Mouse (Mus musculus) embryonic facial prominence, embryonic 11.5 days (tissue): ENCODE measurements around the gene B230118H07Rik. TPM values are rescaled to one million over a fixed set of nuclear protein-coding genes. Genes with fewer than 3 reads are reported as not detected.

Experiments used
- ATAC-seq: fragments of 200-750 bp; cut with Nextera tagmentation; replicated peaks from 2 replicates; pipeline ENCODE4 v1.8.0; 2017; ENCODE audit warnings: low read depth; ENCODE audit not compliant: insufficient number of reproducible peaks, low FRiP score, low TSS enrichment
- DNase-seq: peaks from one replicate; pipeline ENCODE4 v3.0.0-alpha.2; 2015; ENCODE audit warnings: low spot score
- H3K27ac ChIP-seq: fragments of 300-500 bp; sonication (generic); replicated peaks from 2 replicates; pipeline ENCODE4 v1.5.1; 2014; ENCODE audit warnings: mild to moderate bottlenecking, low read depth, low read length, control low read depth
- H3K27me3 ChIP-seq: fragments of 300-500 bp; sonication (generic); 2 replicates; pipeline ENCODE4 v1.6.1; 2014; ENCODE audit warnings: mild to moderate bottlenecking, low read length, moderate library complexity, mixed read lengths; ENCODE audit not compliant: control insufficient read depth, insufficient read depth
- H3K36me3 ChIP-seq: fragments of 300-500 bp; sonication (generic); replicated peaks from 2 replicates; pipeline ENCODE4 v1.6.1; 2014; ENCODE audit warnings: low read depth, mild to moderate bottlenecking, low read length, moderate library complexity, mixed read lengths; ENCODE audit not compliant: control insufficient read depth, insufficient read depth
- H3K4me1 ChIP-seq: fragments of 300-500 bp; sonication (generic); 2 replicates; pipeline ENCODE4 v1.6.1; 2014; ENCODE audit warnings: low read length, mixed read lengths; ENCODE audit not compliant: control insufficient read depth, insufficient read depth
- H3K4me2 ChIP-seq: fragments of 300-500 bp; sonication (generic); 2 replicates; pipeline ENCODE4 v1.6.1; 2014; ENCODE audit warnings: low read depth, mild to moderate bottlenecking, control low read depth, low read length, moderate library complexity
- H3K4me3 ChIP-seq: fragments of 300-500 bp; sonication (generic); 2 replicates; pipeline ENCODE4 v1.5.1; 2014; ENCODE audit warnings: low read depth, low read length, control low read depth
- H3K9ac ChIP-seq: fragments of 300-500 bp; sonication (generic); replicated peaks from 2 replicates; pipeline ENCODE4 v1.6.1; 2014; ENCODE audit warnings: mild to moderate bottlenecking, control low read depth, low read length
- H3K9me3 ChIP-seq: fragments of 300-500 bp; sonication (generic); replicated peaks from 2 replicates; pipeline ENCODE4 v1.6.1; 2016; ENCODE audit warnings: mild to moderate bottlenecking, low read length, inconsistent platforms, mixed read lengths; ENCODE audit not compliant: control insufficient read depth
- WGBS: fragments of 180-500 bp; shearing (Covaris S2); extraction: QIAGEN DNeasy Blood & Tissue Kit; methylation state at CpG from one replicate; pipeline ENCODE4 v1.1.7; 2014; 5-methylcytosine and 5-hydroxymethylcytosine counted together
- polyA plus RNA-seq: library from polyadenylated mRNA; unstranded; fragments of >200 nt; fragmentation: Nextera tagmentation; extraction: Ambion mirVana; gene quantifications from 2 replicates; pipeline ENCODE4 v1.2.1, GENCODE M21; 2014

The B230118H07Rik gene
- polyA plus RNA-seq, 1 experiment from 2014 or later: 63.7 TPM

DNA sequence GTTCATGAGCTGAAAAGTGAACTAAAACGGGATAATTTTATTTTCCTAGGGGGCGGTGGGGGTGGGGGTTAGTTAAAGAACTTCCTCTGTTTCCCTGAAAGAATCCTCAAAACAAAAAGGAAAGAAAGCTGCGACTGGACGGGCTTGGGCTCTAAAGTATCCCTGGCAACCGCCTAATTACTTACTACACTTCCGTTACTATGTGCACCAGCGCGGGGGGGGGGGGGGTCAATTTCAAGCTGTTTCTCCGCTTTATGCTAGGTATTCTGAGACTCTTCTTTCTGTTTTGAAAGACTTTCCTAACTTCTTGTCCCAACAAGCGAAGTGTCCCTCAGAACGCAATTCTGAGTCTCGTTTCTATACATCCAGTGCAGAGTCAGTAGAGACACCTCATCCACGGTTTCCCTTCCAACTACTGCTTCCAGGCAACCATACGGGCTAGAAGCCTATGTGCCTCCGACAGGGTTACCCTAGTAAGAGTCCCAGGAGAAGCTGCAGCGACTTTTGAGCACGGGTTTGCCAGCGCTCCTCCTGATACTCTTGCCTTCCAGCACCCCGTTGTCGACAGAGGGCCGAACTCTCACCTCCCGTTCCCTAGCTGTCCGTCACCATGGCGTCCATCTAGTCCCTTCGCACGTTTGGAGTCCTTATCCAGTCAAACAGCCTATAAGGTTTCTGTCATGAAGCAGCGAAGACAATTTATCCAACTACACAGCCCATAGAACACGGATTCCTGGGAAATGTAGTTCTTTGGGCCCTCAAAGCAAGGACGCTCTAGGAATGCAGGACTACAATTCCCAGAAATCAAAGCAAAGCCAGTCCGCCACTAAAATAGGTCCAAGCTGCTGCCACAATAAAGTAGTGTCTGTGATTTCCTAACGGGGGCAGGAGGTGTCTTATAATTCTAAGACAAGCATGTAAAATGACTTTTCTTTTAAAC lies 20.8 kb downstream of the B230118H07Rik start:
- no peaks in the 10 kb centered on the region for H3K9me3 ChIP-seq
- H3K4me2 ChIP-seq: peak overlapping the region; percentile 59
- WGBS: 2% methylated on average over 31 of the region's 31 CpGs
- H3K4me3 ChIP-seq: peak overlapping the region; percentile 68
- no peaks in the 10 kb centered on the region for H3K36me3 ChIP-seq
- H3K4me1 ChIP-seq: no peaks in the 10 kb centered on the region
- peak; percentile 98 for ATAC-seq
- no peaks in the 10 kb centered on the region for H3K27me3 ChIP-seq
- peak overlapping the region; percentile 66; the same call in 1 of the 2 replicates for H3K27ac ChIP-seq
- peak overlapping the region; percentile 78 for H3K9ac ChIP-seq
- peak; percentile 98 for DNase-seq

GRCm38 (mm10) chr2:101627227-101627626 lies 22.1 kb downstream of the B230118H07Rik start:
- Histone ChIP-seq H3K36me3 (no peaks in the 10 kb centered on the region), H3K4me1 (no peaks in the 10 kb centered on the region), H3K4me2 (no peak overlapping the region), H3K9ac (no peak overlapping the region), H3K4me3 (no peak overlapping the region), H3K27me3 (no peaks in the 10 kb centered on the region), H3K9me3 (no peaks in the 10 kb centered on the region), H3K27ac (no peak overlapping the region)
- ATAC-seq (no peak), DNase-seq (no peak)

DNA sequence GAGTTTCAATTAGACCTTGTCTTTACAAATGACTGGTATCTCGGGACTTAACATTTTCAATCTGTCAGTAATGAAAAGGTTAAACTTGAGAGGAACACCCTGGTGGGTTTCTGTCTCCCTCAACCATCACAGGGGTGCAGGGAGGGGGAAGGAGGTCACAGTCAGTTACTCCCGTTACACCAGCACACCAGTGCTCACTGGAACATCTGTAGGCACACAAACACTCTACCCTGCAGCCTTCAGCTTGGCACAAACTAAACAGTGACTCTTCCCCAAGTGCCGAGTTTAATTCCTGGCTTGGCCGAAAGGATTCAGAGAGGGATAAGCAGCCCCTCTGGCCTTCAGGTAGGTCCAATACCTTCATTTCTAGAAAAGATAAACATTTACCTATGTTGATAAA lies 24.8 kb downstream of the B230118H07Rik start, which contains the start of gene Rag2:
Gene Rag2 (plus strand): TSS at position 193 of the 400 bp plus-strand sequence.
- Histone ChIP-seq H3K27ac (no peak within 1 kb of the TSS), H3K27me3 (no peaks in the 10 kb centered on the region), H3K9ac (no peak within 1 kb of the TSS), H3K9me3 (no peaks in the 10 kb centered on the region), H3K4me3 (no peak within 1 kb of the TSS), H3K4me1 (no peaks in the 10 kb centered on the region), H3K4me2 (no peak within 1 kb of the TSS), H3K36me3 (no peaks in the 10 kb centered on the region)
- ATAC-seq (no peak), DNase-seq (no peak)
- 54% methylated on average over 4 of the region's 4 CpGs for WGBS

- Histone ChIP-seq H3K9me3 (no peaks in the 10 kb centered on the region), H3K4me3 (no peak overlapping the region), H3K36me3 (no peaks in the 10 kb centered on the region), H3K9ac (no peak overlapping the region), H3K27me3 (no peaks in the 10 kb centered on the region), H3K27ac (no peak overlapping the region), H3K4me2 (no peak overlapping the region), H3K4me1 (no peaks in the 10 kb centered on the region)
- WGBS: 73% methylated on average over 2 of the region's 2 CpGs
- DNase-seq: no peak
- ATAC-seq: no peak
Observed at GRCm38 (mm10) chr2:101624011-101624410, 25.3 kb downstream of the B230118H07Rik start.

DNA sequence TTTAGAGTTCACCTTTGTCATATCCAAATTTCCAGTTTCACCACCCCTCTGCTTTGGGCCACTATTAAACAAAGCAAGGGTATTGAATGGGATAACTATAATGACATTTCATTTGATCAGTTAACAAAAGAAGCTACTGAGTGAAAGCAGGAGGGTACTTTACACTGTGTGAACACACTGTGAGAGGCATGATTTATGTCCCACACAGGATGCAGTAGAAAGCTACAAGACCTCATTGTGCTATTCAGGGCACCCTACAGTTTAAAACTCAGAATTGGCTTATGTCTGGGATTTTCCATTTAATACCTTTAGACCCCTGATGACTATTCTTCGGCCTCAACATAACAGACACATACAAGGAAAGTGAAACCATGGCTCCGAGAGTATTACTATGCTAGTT lies 26.3 kb downstream of the B230118H07Rik start:
- WGBS: 72% methylated on average over 2 of the region's 2 CpGs
- H3K4me2 ChIP-seq: no peak overlapping the region
- no peak overlapping the region for H3K27ac ChIP-seq
- H3K9me3 ChIP-seq: no peaks in the 10 kb centered on the region
- no peak overlapping the region for H3K9ac ChIP-seq
- no peaks in the 10 kb centered on the region for H3K27me3 ChIP-seq
- H3K4me3 ChIP-seq: no peak overlapping the region
- H3K4me1 ChIP-seq: no peaks in the 10 kb centered on the region
- no peaks in the 10 kb centered on the region for H3K36me3 ChIP-seq
- DNase-seq: no peak
- no peak for ATAC-seq

DNA sequence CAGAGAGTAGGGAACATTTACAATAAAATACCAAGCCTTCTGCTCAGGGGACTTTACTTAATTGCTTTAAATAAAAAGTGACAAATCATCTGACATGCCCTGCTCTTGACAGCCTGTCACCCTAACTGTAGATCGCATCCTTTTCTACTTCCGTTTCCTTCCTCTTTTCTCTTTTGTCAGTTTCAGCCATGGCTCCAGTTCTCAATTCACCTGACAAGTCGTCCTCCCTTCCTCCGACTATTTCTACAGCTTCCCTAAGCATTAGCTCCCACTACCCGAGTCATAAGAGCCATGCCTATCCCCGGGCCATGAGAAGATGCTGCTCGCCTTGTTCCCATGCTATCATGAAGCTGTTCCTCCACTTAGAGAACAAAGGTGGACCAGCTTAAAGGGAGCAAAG lies 27.7 kb downstream of the B230118H07Rik start:
- Histone ChIP-seq H3K27ac (no peak overlapping the region), H3K4me2 (no peak overlapping the region), H3K4me3 (no peak overlapping the region), H3K36me3 (no peaks in the 10 kb centered on the region), H3K9ac (no peak overlapping the region), H3K9me3 (no peaks in the 10 kb centered on the region), H3K27me3 (no peaks in the 10 kb centered on the region), H3K4me1 (no peaks in the 10 kb centered on the region)
- no peak for ATAC-seq
- 74% methylated on average over 7 of the region's 7 CpGs for WGBS
- DNase-seq: no peak

DNA sequence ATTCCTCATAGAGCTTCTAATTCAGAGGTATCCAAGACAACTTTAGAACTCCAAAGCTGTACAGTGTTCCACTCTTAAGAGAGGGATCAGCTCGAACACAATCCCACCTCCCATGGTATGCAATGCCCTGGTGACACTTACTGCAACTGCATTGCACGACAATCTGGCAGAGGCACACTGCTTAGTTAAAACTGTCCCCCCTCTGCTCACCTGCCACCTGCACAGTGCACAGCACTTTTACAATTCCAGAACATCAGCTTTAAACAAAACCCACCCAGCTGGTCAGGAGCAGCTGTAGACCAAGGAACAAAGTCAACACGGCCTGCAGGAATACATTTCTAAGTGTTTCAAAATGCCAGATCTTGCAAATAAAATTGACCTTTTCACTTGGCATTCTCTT lies 28.4 kb downstream of the B230118H07Rik start:
- Histone ChIP-seq H3K4me3 (no peak overlapping the region), H3K27ac (no peak overlapping the region), H3K4me2 (no peak overlapping the region), H3K9ac (no peak overlapping the region), H3K27me3 (no peaks in the 10 kb centered on the region), H3K36me3 (no peaks in the 10 kb centered on the region), H3K4me1 (no peaks in the 10 kb centered on the region), H3K9me3 (no peaks in the 10 kb centered on the region)
- 81% methylated on average over 3 of the region's 3 CpGs for WGBS
- ATAC-seq (no peak), DNase-seq (no peak)

DNA sequence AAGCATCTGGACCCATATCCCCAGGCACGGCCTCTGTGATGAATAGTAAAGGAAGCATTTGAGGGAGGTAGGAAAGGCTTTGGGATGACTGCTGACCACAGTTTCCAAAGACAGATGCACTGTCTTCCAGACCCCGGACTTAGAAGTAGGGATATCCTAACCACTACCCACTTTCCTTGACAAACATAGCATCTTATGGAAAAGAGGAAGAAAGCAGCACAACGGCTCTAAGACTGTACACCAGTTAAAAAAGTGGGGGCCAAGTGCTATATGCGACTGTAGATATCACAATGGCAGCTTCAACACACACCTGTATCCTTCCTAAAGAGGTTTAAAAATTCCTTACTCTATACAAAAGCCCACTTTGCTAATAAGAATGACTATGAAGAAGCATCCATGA lies 31.0 kb downstream of the B230118H07Rik start:
- H3K4me3 ChIP-seq: no peak overlapping the region
- H3K27ac ChIP-seq: no peak overlapping the region
- WGBS: 85% methylated on average over 4 of the region's 4 CpGs
- H3K4me1 ChIP-seq: no peaks in the 10 kb centered on the region
- no peak overlapping the region for H3K9ac ChIP-seq
- H3K27me3 ChIP-seq: no peaks in the 10 kb centered on the region
- DNase-seq (no peak), ATAC-seq (no peak)
- H3K36me3 ChIP-seq: no peaks in the 10 kb centered on the region
- H3K4me2 ChIP-seq: no peak overlapping the region
- H3K9me3 ChIP-seq: no peaks in the 10 kb centered on the region
